Mouse (Mus musculus) lung, embryonic 15.5 days (tissue): ENCODE measurements around the gene Rbpj. TPM values are rescaled to one million over a fixed set of nuclear protein-coding genes. Genes with fewer than 3 reads are reported as not detected.

ENCODE experiments used
- ATAC-seq: fragments of 200-750 bp; cut with Nextera tagmentation; 2 replicates; pipeline ENCODE4 v1.8.0; 2017; ENCODE audit warnings: moderate number of reproducible peaks, borderline replicate concordance; ENCODE audit not compliant: low FRiP score, low TSS enrichment; ENCODE audit errors: extremely low read depth
- H3K27ac ChIP-seq: fragments of 300-500 bp; sonication (generic); 2 replicates; pipeline ENCODE4 v1.5.1; 2015; ENCODE audit warnings: moderate library complexity, mild to moderate bottlenecking, inconsistent platforms
- H3K27me3 ChIP-seq: fragments of 300-500 bp; sonication (generic); 2 replicates; pipeline ENCODE4 v1.6.1; 2015; ENCODE audit warnings: inconsistent platforms
- H3K36me3 ChIP-seq: fragments of 300-500 bp; sonication (generic); 2 replicates; pipeline ENCODE4 v1.6.1; 2015; ENCODE audit warnings: inconsistent platforms
- H3K4me1 ChIP-seq: fragments of 300-500 bp; sonication (generic); 2 replicates; pipeline ENCODE4 v1.6.1; 2015; ENCODE audit warnings: inconsistent platforms
- H3K4me2 ChIP-seq: fragments of 300-500 bp; sonication (generic); 2 replicates; pipeline ENCODE4 v1.6.1; 2015; ENCODE audit warnings: inconsistent platforms, mild to moderate bottlenecking, moderate library complexity
- H3K4me3 ChIP-seq: fragments of 300-500 bp; sonication (generic); 2 replicates; pipeline ENCODE4 v1.5.1; 2015; ENCODE audit warnings: mild to moderate bottlenecking, inconsistent platforms
- H3K9ac ChIP-seq: fragments of 300-500 bp; sonication (generic); 2 replicates; pipeline ENCODE4 v1.6.1; 2015; ENCODE audit warnings: inconsistent platforms
- H3K9me3 ChIP-seq: fragments of 300-500 bp; sonication (generic); 2 replicates; pipeline ENCODE4 v1.6.1; 2016; ENCODE audit warnings: inconsistent platforms
- WGBS: fragments of 180-500 bp; shearing (Covaris S2); methylation state at CpG from one replicate; pipeline ENCODE4 v1.1.7; 2015; 5-methylcytosine and 5-hydroxymethylcytosine counted together
- polyA plus RNA-seq: library from polyadenylated mRNA; unstranded; fragments of >200 nt; fragmentation: Nextera tagmentation; extraction: Ambion mirVana; gene quantifications from 2 replicates; pipeline ENCODE4 v1.2.1, GENCODE M21; 2015

Gene Rbpj
- polyA plus RNA-seq, 1 experiment from 2014 or later, result 40.2 TPM

GRCm38 (mm10) chr5:53618844-53619243 is 152.9 kb downstream of the Rbpj start:
- H3K4me2 ChIP-seq, result no peak overlapping the region
- H3K27me3 ChIP-seq, result no peaks in the 10 kb centered on the region
- no peaks in the 10 kb centered on the region for H3K9me3 ChIP-seq
- no peak for ATAC-seq
- 76% methylated on average over 1 of the region's 1 CpGs for WGBS
- H3K9ac ChIP-seq, result no peak overlapping the region
- H3K4me3 ChIP-seq, result no peak overlapping the region
- H3K27ac ChIP-seq, result no peak overlapping the region
- peaks cover 3% of the 10 kb centered on the region; the same call in 1 of the 2 replicates for H3K36me3 ChIP-seq
- H3K4me1 ChIP-seq, result peaks cover 13% of the 10 kb centered on the region; the same call in 1 of the 2 replicates

GRCm38 (mm10) chr5:53632026-53632425 is 166.1 kb downstream of the Rbpj start:
- ATAC-seq, result no peak
- no peaks in the 10 kb centered on the region for H3K27me3 ChIP-seq

GRCm38 (mm10) chr5:53636795-53637194 is 170.8 kb downstream of the Rbpj start:
- 48% methylated on average over 3 of the region's 3 CpGs for WGBS
- H3K9ac ChIP-seq, result no peak overlapping the region
- no peak overlapping the region for H3K27ac ChIP-seq
- H3K4me1 ChIP-seq, result no peaks in the 10 kb centered on the region
- H3K27me3 ChIP-seq, result no peaks in the 10 kb centered on the region
- no peak overlapping the region for H3K4me3 ChIP-seq
- H3K9me3 ChIP-seq, result no peaks in the 10 kb centered on the region
- H3K4me2 ChIP-seq, result no peak overlapping the region
- no peaks in the 10 kb centered on the region for H3K36me3 ChIP-seq
- ATAC-seq, result no peak

More at GRCm38 (mm10) chr5:53632026-53632425, 166.1 kb downstream of the Rbpj start:
- Histone ChIP-seq H3K27ac (no peak overlapping the region), H3K36me3 (no peaks in the 10 kb centered on the region), H3K4me3 (no peak overlapping the region), H3K4me2 (no peak overlapping the region), H3K4me1 (no peaks in the 10 kb centered on the region), H3K9ac (no peak overlapping the region), H3K9me3 (no peaks in the 10 kb centered on the region)
- 64% methylated on average over 3 of the region's 3 CpGs for WGBS

- no peaks in the 10 kb centered on the region for H3K27me3 ChIP-seq
- H3K4me2 ChIP-seq, result no peak overlapping the region
- H3K4me3 ChIP-seq, result no peak overlapping the region
- no peak for ATAC-seq
- peaks cover 1% of the 10 kb centered on the region; the same call in 1 of the 2 replicates for H3K36me3 ChIP-seq
- H3K9me3 ChIP-seq, result no peaks in the 10 kb centered on the region
- H3K9ac ChIP-seq, result no peak overlapping the region
- WGBS, result 81% methylated on average over 3 of the region's 3 CpGs
- no peak overlapping the region for H3K27ac ChIP-seq
- no peaks in the 10 kb centered on the region for H3K4me1 ChIP-seq
Observed at GRCm38 (mm10) chr5:53637206-53637605, 171.3 kb downstream of the Rbpj start.

- H3K4me2 ChIP-seq, result no peak overlapping the region
- H3K27me3 ChIP-seq, result no peaks in the 10 kb centered on the region
- peaks cover 9% of the 10 kb centered on the region for H3K36me3 ChIP-seq
- H3K4me1 ChIP-seq, result no peaks in the 10 kb centered on the region
- ATAC-seq, result no peak
- H3K27ac ChIP-seq, result no peak overlapping the region
- no peak overlapping the region for H3K4me3 ChIP-seq
- H3K9ac ChIP-seq, result no peak overlapping the region
- H3K9me3 ChIP-seq, result no peaks in the 10 kb centered on the region
- 66% methylated on average over 3 of the region's 3 CpGs for WGBS
Observed at GRCm38 (mm10) chr5:53638647-53639046, 172.7 kb downstream of the Rbpj start.

GRCm38 (mm10) chr5:53646669-53647068 is 180.7 kb downstream of the Rbpj start:
- Histone ChIP-seq H3K9ac (no peak overlapping the region), H3K36me3 (peaks cover 36% of the 10 kb centered on the region), H3K4me3 (no peak overlapping the region), H3K27ac (no peak overlapping the region), H3K9me3 (no peaks in the 10 kb centered on the region), H3K4me2 (no peak overlapping the region), H3K27me3 (no peaks in the 10 kb centered on the region), H3K4me1 (no peaks in the 10 kb centered on the region)
- 36% methylated on average over 4 of the region's 9 CpGs for WGBS
- ATAC-seq, result no peak

- H3K4me1 ChIP-seq, result no peaks in the 10 kb centered on the region
- H3K9ac ChIP-seq, result no peak overlapping the region
- 88% methylated on average over 2 of the region's 2 CpGs for WGBS
- no peak overlapping the region for H3K27ac ChIP-seq
- H3K27me3 ChIP-seq, result no peaks in the 10 kb centered on the region
- H3K4me2 ChIP-seq, result no peak overlapping the region
- H3K36me3 ChIP-seq, result peaks cover 38% of the 10 kb centered on the region
- ATAC-seq, result no peak
- H3K4me3 ChIP-seq, result no peak overlapping the region
- no peaks in the 10 kb centered on the region for H3K9me3 ChIP-seq
Observed at GRCm38 (mm10) chr5:53647358-53647757, 181.4 kb downstream of the Rbpj start.

- Histone ChIP-seq H3K27ac (peak overlapping the region; percentile 39), H3K4me2 (no peak overlapping the region), H3K9me3 (no peaks in the 10 kb centered on the region), H3K36me3 (peaks cover 16% of the 10 kb centered on the region; the same call in 1 of the 2 replicates), H3K9ac (no peak overlapping the region), H3K27me3 (no peaks in the 10 kb centered on the region), H3K4me3 (no peak overlapping the region), H3K4me1 (no peaks in the 10 kb centered on the region)
- no peak for ATAC-seq
- WGBS, result 8% methylated on average over 1 of the region's 1 CpGs
Observed at GRCm38 (mm10) chr5:53656596-53656995, 190.6 kb downstream of the Rbpj start.

- Histone ChIP-seq H3K4me2 (no peak overlapping the region), H3K27ac (no peak overlapping the region), H3K9ac (no peak overlapping the region), H3K36me3 (peaks cover 10% of the 10 kb centered on the region; the same call in 1 of the 2 replicates), H3K27me3 (no peaks in the 10 kb centered on the region), H3K4me3 (no peak overlapping the region), H3K9me3 (no peaks in the 10 kb centered on the region), H3K4me1 (no peaks in the 10 kb centered on the region)
- no peak; the same call in 1 of the 2 replicates for ATAC-seq
- 76% methylated on average over 6 of the region's 6 CpGs for WGBS
Observed at GRCm38 (mm10) chr5:53657925-53658324, 192.0 kb downstream of the Rbpj start.

GRCm38 (mm10) chr5:53661508-53661907 is 195.6 kb downstream of the Rbpj start:
- ATAC-seq, result no peak
- Histone ChIP-seq H3K27me3 (no peaks in the 10 kb centered on the region), H3K27ac (no peak overlapping the region), H3K36me3 (peaks cover 4% of the 10 kb centered on the region; the same call in 1 of the 2 replicates), H3K9ac (no peak overlapping the region), H3K4me1 (no peaks in the 10 kb centered on the region), H3K4me2 (no peak overlapping the region), H3K4me3 (no peak overlapping the region), H3K9me3 (no peaks in the 10 kb centered on the region)
- 64% methylated on average over 2 of the region's 2 CpGs for WGBS

GRCm38 (mm10) chr5:53662413-53662812 is 196.5 kb downstream of the Rbpj start:
- Histone ChIP-seq H3K4me3 (no peak overlapping the region), H3K36me3 (no peaks in the 10 kb centered on the region), H3K9ac (no peak overlapping the region), H3K4me2 (no peak overlapping the region), H3K27ac (no peak overlapping the region), H3K9me3 (no peaks in the 10 kb centered on the region), H3K4me1 (no peaks in the 10 kb centered on the region), H3K27me3 (no peaks in the 10 kb centered on the region)
- 27% methylated on average over 1 of the region's 1 CpGs for WGBS
- ATAC-seq, result no peak

GRCm38 (mm10) chr5:53663665-53664064 is 197.7 kb downstream of the Rbpj start:
- Histone ChIP-seq H3K4me3 (no peak overlapping the region), H3K27me3 (no peaks in the 10 kb centered on the region), H3K9me3 (no peaks in the 10 kb centered on the region), H3K4me2 (no peak overlapping the region), H3K27ac (no peak overlapping the region), H3K9ac (no peak overlapping the region), H3K36me3 (no peaks in the 10 kb centered on the region), H3K4me1 (no peaks in the 10 kb centered on the region)
- ATAC-seq, result no peak

GRCm38 (mm10) chr5:53668021-53668420 is 202.1 kb downstream of the Rbpj start:
- Histone ChIP-seq H3K4me2 (no peak overlapping the region), H3K9ac (no peak overlapping the region), H3K9me3 (no peaks in the 10 kb centered on the region), H3K36me3 (no peaks in the 10 kb centered on the region), H3K4me3 (no peak overlapping the region), H3K27me3 (no peaks in the 10 kb centered on the region), H3K4me1 (0 out of 2 replicates have a peak, but pooled peaks cover 3% of the 10 kb centered on the region), H3K27ac (no peak overlapping the region)
- no peak for ATAC-seq
- 75% methylated on average over 5 of the region's 5 CpGs for WGBS
